Comparison of ENCODE assay signal across 9 mouse cellular contexts in genomic region chr11:28808685-28809084, GRCm38 (mm10). TPM values are rescaled to one million over a fixed set of nuclear protein-coding genes. Genes with fewer than 3 reads are reported as not detected.
DNase-seq lines count a peak whose midpoint lies in the region; ATAC-seq and TF ChIP-seq lines count a peak whose summit lies in the region.
"Had no signal": no experiment of that assay in that cellular context is flagged by ENCODE, and none has a peak within 500 bp of the region (broad histone marks: within the 10 kb centered on the region; RNA-seq: fewer than 3 reads in every experiment).

No protein-coding gene starts in this region.

- no peaks in the 10 kb centered on the region for H3K4me1 ChIP-seq in forebrain, postnatal 0 days (ENCODE audit: insufficient read depth)
- no peaks in the 10 kb centered on the region for H3K4me1 ChIP-seq in forebrain, embryonic 11.5 days (replicated peaks; ENCODE audit: control insufficient read depth, insufficient read depth, low read length)
- H3K4me1 ChIP-seq in midbrain, embryonic 10.5 days, result no peaks in the 10 kb centered on the region
- H3K4me1 ChIP-seq in midbrain, embryonic 13.5 days (replicated peaks), result no peaks in the 10 kb centered on the region

- H3K36me3 ChIP-seq in forebrain, postnatal 0 days (ENCODE audit: insufficient read depth), result no peaks in the 10 kb centered on the region
- H3K36me3 ChIP-seq in forebrain, embryonic 11.5 days (ENCODE audit: control insufficient read depth, insufficient read depth, low read length), result no peaks in the 10 kb centered on the region
- H3K36me3 ChIP-seq in midbrain, embryonic 10.5 days, result no peaks in the 10 kb centered on the region
- H3K36me3 ChIP-seq in midbrain, embryonic 13.5 days, result no peaks in the 10 kb centered on the region
- H3K36me3 ChIP-seq: heart, embryonic 15.5 days had no signal

- H3K9ac ChIP-seq in forebrain, postnatal 0 days, result no peak overlapping the region
- H3K9ac ChIP-seq in forebrain, embryonic 11.5 days (ENCODE audit: low read length), result no peak overlapping the region
- H3K9ac ChIP-seq in midbrain, embryonic 13.5 days (replicated peaks), result no peak overlapping the region
- H3K9ac ChIP-seq: heart, embryonic 15.5 days had no signal

- no peak for ATAC-seq in forebrain, postnatal 0 days
- ATAC-seq in forebrain, embryonic 11.5 days (replicated peaks; ENCODE audit: low FRiP score), result no peak
- ATAC-seq in midbrain, embryonic 13.5 days, result no peak

- peak; percentile 69 for TF ChIP-seq CTCF in forebrain, postnatal 0 days (IDR thresholded peaks at IDR 0.05; ENCODE audit: low read depth)
- TF ChIP-seq CTCF in brain, embryonic 14.5 days (IDR thresholded peaks at IDR 0.05; ENCODE audit: borderline replicate concordance, extremely low read depth, insufficient read depth, insufficient read length), result peak; percentile 49; the same call in 1 of the 2 replicates

- H3K4me3 ChIP-seq in forebrain, postnatal 0 days (ENCODE audit: low read depth, low read length), result no peak overlapping the region
- H3K4me3 ChIP-seq in forebrain, embryonic 11.5 days (ENCODE audit: low read depth, low read length), result no peak overlapping the region
- H3K4me3 ChIP-seq in midbrain, embryonic 10.5 days, result no peak overlapping the region
- no peak overlapping the region for H3K4me3 ChIP-seq in midbrain, embryonic 13.5 days (replicated peaks)
- H3K4me3 ChIP-seq: heart, embryonic 15.5 days had no signal

- H3K27me3 ChIP-seq in forebrain, postnatal 0 days (ENCODE audit: insufficient read depth, low read length), result no peaks in the 10 kb centered on the region
- no peaks in the 10 kb centered on the region for H3K27me3 ChIP-seq in forebrain, embryonic 11.5 days (ENCODE audit: control insufficient read depth, insufficient read depth, low read length)
- no peaks in the 10 kb centered on the region for H3K27me3 ChIP-seq in midbrain, embryonic 10.5 days (ENCODE audit: low read depth, poor library complexity, severe bottlenecking)
- H3K27me3 ChIP-seq in midbrain, embryonic 13.5 days, result no peaks in the 10 kb centered on the region
- H3K27me3 ChIP-seq: heart, embryonic 15.5 days had no signal

- peak; percentile 49 for DNase-seq in forebrain, postnatal 0 days
- DNase-seq in forebrain, embryonic 11.5 days (ENCODE audit: low spot score), result no peak
- DNase-seq in midbrain, embryonic 10.5 days (ENCODE audit: low spot score), result peak; percentile 20
- peak; percentile 69 for DNase-seq in brain, embryonic 14.5 days (ENCODE audit: low read depth)
- DNase-seq in kidney, postnatal 10 days, result peak; percentile 66
- DNase-seq in right cerebral cortex, postnatal 14 days, result peak; percentile 42
- no peak for DNase-seq in urinary bladder, adult 2 months (ENCODE audit: low spot score)

- WGBS in forebrain, postnatal 0 days, result 60% methylated on average over 3 of the region's 3 CpGs
- WGBS in forebrain, embryonic 11.5 days, result 66% methylated on average over 3 of the region's 3 CpGs
- 62% methylated on average over 3 of the region's 3 CpGs for WGBS in midbrain, embryonic 10.5 days
- WGBS in midbrain, embryonic 13.5 days, result 66% methylated on average over 3 of the region's 3 CpGs

- no peak overlapping the region for H3K4me2 ChIP-seq in forebrain, postnatal 0 days (ENCODE audit: low read depth)
- H3K4me2 ChIP-seq in forebrain, embryonic 11.5 days (ENCODE audit: low read depth, low read length, severe bottlenecking), result no peak overlapping the region
- H3K4me2 ChIP-seq in midbrain, embryonic 13.5 days (replicated peaks), result no peak overlapping the region
- H3K4me2 ChIP-seq: heart, embryonic 15.5 days had no signal

- no peak overlapping the region for H3K27ac ChIP-seq in forebrain, postnatal 0 days (ENCODE audit: low read depth, low read length)
- no peak overlapping the region for H3K27ac ChIP-seq in forebrain, embryonic 11.5 days (ENCODE audit: low read depth, low read length)
- no peak overlapping the region for H3K27ac ChIP-seq in midbrain, embryonic 10.5 days (replicated peaks)
- no peak overlapping the region for H3K27ac ChIP-seq in midbrain, embryonic 13.5 days
- H3K27ac ChIP-seq: heart, embryonic 15.5 days had no signal

- TF ChIP-seq POLR2A in brain, embryonic 14.5 days (IDR thresholded peaks at IDR 0.05; ENCODE audit: borderline replicate concordance, extremely low read depth, insufficient read depth, insufficient read length, poor library complexity, severe bottlenecking), result no peak

- no peaks in the 10 kb centered on the region for H3K9me3 ChIP-seq in forebrain, postnatal 0 days (ENCODE audit: low read length)
- no peaks in the 10 kb centered on the region for H3K9me3 ChIP-seq in forebrain, embryonic 11.5 days (ENCODE audit: control insufficient read depth, low read length)
- H3K9me3 ChIP-seq in midbrain, embryonic 10.5 days (replicated peaks), result no peaks in the 10 kb centered on the region
- H3K9me3 ChIP-seq in midbrain, embryonic 13.5 days, result no peaks in the 10 kb centered on the region
- H3K9me3 ChIP-seq: heart, embryonic 15.5 days had no signal

RNA-seq across cellular contexts. Expression of gene Efemp1, which starts 44.3 kb away (rescaled TPM):
- total RNA-seq in forebrain, postnatal 0 days (2014; rRNA removed), result 4.3 and 7.9 TPM in 2 replicates
- polyA plus RNA-seq in forebrain, postnatal 0 days (2015; fragmentation: Nextera tagmentation; extraction: Ambion mirVana), result 5.9 and 6.6 TPM in 2 replicates
- 9.5 and 10.1 TPM in 2 replicates for polyA plus RNA-seq in forebrain, embryonic 11.5 days (2014; fragmentation: Nextera tagmentation; extraction: Ambion mirVana)
- polyA plus RNA-seq in midbrain, embryonic 10.5 days (2016; fragmentation: Nextera tagmentation; extraction: Ambion mirVana), result 5.2 and 10.8 TPM in 2 replicates
- polyA plus RNA-seq in midbrain, embryonic 13.5 days (2015; fragmentation: Nextera tagmentation; extraction: Ambion mirVana), result 2.8 and 2.9 TPM in 2 replicates
- 4.6 and 6.0 TPM in 2 replicates for polyA plus RNA-seq in brain, embryonic 14.5 days (2012; rRNA removed)
- 175 and 188 TPM in 2 replicates for polyA plus RNA-seq in urinary bladder, adult 2 months (2012; rRNA removed)

Comparison
In these comparisons a context has a peak if more than half of its experiments do, and no peak if none do; other contexts are left out.
1. DNase-seq: peak in forebrain, postnatal 0 days (single experiment), midbrain, embryonic 10.5 days (single experiment), brain, embryonic 14.5 days (single experiment), kidney, postnatal 10 days (single experiment) and right cerebral cortex, postnatal 14 days (single experiment); none in forebrain, embryonic 11.5 days (single experiment) and urinary bladder, adult 2 months (single experiment).
2. RNA of gene Efemp1, which starts 44.3 kb away (polyA plus RNA-seq): 175 to 188 TPM in urinary bladder, adult 2 months; 9.5 to 10.1 TPM in forebrain, embryonic 11.5 days, 5.9 to 6.6 TPM in forebrain, postnatal 0 days, 5.2 to 10.8 TPM in midbrain, embryonic 10.5 days, 4.6 to 6.0 TPM in brain, embryonic 14.5 days and 2.8 to 2.9 TPM in midbrain, embryonic 13.5 days; every median in the first group is over 10 times any median in the second.